Mouse (Mus musculus) hematopoietic stem cell, adult 5-6 weeks (primary cell): Measurements from ENCODE around the gene Treml1. TPM values are rescaled to one million over a fixed set of nuclear protein-coding genes. Genes with fewer than 3 reads are reported as not detected.
"Not testable (repeated sequence)": the region's sequence is repeated elsewhere in the genome, so short reads cannot be mapped to it uniquely, and the experiment has no call there.

ENCODE experiments used
- ATAC-seq, 2 experiments: fragments of 125-278 bp in 1 of 2; replicated peaks in 1 of 2; 2 replicates each; pipeline ENCODE4 v1.8.0; 2016 to 2017; ENCODE audit warnings: inconsistent platforms in 2 of 2, mild to moderate bottlenecking in 2 of 2, moderate number of reproducible peaks in 2 of 2, low read depth in 1 of 2, moderate TSS enrichment in 1 of 2; ENCODE audit not compliant: low FRiP score in 2 of 2, poor library complexity in 2 of 2, severe bottlenecking in 2 of 2, insufficient read depth in 1 of 2, low TSS enrichment in 1 of 2
- total RNA-seq: library from RNA; stranded (forward); fragments of 172-1452, 232-1000 nt; gene quantifications from 2 replicates; pipeline ENCODE4 v1.2.3, GENCODE M21; 2017

Treml1 gene
- total RNA-seq, 1 experiment from 2014 or later: 2.7 TPM

GRCm38 (mm10) chr17:48347287-48347686 is 12.4 kb upstream of the Treml1 start:
- peak; percentile 44 to 72; a peak in 1 of 4 replicates for ATAC-seq

DNA sequence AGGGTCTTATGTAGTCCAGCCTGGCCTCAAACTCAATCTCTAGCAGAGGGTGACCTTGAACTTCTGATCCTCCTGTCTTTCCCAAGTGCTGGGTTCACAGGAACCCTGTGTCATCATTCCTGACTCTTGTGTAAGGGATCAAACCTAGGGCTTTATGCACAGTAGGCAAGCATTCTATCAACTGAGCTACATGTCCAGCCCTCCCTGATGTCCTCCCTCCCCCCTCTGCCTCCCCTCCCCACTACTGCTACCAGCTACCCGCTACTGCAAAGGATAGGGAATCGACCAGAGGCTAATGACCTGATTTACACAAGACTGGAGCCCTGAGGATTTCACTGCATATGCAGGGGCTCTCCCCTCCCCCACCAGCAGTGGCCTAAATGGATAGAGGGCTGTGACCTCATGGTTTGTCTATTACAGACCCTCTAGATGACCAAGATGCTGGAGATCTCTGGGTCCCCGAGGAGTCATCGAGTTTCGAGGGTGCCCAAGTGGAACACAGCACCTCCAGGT is 9.0 kb upstream of the Treml1 start:
- ATAC-seq: no peak

- not testable (repeated sequence) for ATAC-seq
Measured at GRCm38 (mm10) chr17:48352976-48353375, 6.7 kb upstream of the Treml1 start.

- ATAC-seq: no peak
Measured at GRCm38 (mm10) chr17:48355822-48356221, 3.9 kb upstream of the Treml1 start.

GRCm38 (mm10) chr17:48357892-48358291 is 1.8 kb upstream of the Treml1 start:
- ATAC-seq: no peak

DNA sequence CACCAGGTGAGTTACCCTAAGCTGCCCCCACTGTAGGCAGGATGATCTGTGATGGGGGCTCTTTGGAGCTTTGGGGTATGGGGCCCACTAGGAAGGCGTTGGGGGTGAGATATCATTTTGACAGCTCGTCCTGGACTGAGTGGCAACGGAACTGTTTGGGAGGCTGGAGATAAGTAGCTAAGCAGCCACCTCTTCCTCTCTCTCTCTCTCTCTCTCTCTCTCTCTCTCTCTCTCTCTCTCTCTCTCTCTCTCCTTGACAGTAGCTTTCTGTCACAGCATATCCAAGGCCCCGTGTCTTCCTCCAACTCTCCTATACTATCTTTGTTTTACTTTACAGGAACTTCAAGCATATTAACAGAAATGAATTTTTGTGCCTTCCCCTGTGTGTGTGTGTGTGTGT is 746 bp downstream of the Treml1 start:
- ATAC-seq: no peak

GRCm38 (mm10) chr17:48362346-48362745 is 2.6 kb downstream of the Treml1 start:
- ATAC-seq: no peak

DNA sequence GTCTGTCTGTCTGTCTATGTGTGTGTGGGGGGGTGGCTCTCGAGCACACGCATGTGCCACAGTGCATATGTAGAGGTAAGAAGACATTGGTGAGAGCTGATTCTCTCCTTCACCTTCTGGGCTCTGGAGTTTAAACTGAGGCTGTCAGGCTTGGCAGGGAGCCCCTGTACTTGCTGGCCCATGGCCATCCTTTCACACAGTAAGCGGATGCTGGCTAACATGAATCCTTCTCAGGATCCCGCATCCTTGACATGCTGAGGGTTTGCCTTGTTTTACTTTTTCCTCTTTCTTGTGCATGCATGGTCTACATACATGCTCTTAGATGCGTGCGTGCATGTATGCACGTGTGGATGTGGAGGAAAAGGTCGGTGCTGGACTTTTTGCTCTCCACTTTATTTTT is 3.2 kb downstream of the Treml1 start:
- no peak for ATAC-seq

GRCm38 (mm10) chr17:48363421-48363965 is 3.8 kb downstream of the Treml1 start:
- no peak for ATAC-seq

DNA sequence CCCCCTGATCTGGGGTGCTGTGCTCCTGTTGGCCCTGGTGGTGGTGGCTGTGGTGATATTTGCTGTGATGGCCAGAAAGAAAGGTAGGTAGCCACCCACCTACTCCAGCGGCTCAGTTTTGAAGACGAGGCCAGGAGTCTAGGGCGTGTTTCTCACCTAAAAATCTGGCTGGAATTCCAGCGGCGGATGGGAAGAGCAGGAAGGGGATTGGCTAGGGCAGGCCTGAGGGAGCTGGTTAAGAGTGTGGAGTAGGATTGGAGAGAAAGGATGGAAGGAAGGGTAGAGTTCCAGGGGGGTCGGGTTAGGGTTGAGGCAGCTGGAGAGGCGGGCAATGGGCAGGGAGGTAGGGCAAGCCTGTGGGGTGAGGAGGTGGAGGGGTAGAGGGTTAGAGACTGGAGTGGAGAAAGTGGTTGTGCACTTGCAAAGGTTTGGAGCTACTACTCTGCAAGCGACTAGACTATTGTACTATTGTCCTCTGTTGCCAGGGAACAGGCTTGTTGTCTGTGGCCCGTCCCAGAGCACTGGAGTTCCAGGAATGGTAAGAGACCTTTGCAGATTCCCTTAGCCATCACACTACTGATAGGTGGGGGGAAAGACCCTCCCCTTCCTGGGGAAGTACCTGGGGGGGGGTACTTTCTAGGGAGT is 5.9 kb downstream of the Treml1 start:
- ATAC-seq: no peak

GRCm38 (mm10) chr17:48366806-48367205 is 7.1 kb downstream of the Treml1 start:
- ATAC-seq: no peak

DNA sequence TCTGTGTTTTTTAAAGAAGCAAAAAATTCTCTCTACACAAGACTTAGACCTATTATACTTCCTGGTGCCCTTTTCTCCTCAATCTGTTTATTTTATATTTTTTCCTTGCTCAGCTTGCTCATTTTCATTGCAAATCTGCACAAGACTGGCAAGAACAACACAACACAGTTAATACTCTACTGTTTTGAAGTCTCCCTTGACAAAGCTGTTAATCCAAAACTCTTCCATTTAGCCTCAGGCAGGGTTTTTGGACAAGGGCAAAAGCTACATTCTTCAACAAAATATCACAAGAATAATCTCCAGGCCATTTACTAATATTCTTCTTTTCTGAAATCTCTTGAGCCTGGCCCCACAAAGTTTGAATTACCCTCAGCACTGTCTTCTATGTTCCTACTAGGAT is 11.9 kb downstream of the Treml1 start:
- no peak for ATAC-seq

DNA sequence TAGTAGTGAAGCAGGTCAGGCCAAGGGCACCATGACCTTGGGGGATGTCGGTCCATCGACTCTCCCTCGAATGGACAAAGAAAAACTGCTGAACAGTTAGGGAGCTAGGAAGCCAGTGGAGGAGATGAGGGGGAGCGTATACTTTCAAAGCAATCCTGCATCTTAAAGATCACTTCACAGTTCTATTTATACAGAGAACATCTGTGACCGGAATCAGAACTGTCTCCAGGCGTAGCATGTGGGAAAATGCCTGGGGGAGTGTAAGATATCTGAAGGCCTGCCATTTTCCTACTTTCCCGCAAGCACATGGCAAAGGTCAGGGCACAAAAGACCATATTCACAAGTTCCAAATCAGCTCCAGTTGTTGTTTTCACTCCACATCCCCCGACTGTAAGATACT is 13.3 kb downstream of the Treml1 start:
- ATAC-seq: no peak

DNA sequence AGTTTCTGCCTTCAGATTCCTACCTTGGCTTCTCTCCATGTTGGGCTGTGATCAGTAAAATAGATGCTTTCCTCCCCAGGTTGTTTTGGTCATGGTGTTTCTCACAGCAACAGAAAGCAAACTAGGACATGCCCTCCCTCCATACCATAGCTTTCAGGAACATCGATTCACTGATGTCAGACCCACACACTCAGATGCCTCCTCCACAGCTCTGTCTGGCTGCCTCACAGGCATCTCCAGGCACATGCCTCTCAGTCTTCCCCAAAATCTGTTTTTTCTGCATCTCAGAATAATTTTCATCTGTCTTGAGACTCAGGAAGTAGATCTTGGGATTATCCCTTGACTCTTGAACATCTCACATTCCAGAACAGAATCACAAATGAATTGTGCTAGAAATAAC is 16.4 kb downstream of the Treml1 start:
- no peak for ATAC-seq

GRCm38 (mm10) chr17:48379050-48379449 is 19.3 kb downstream of the Treml1 start:
- no peak for ATAC-seq

DNA sequence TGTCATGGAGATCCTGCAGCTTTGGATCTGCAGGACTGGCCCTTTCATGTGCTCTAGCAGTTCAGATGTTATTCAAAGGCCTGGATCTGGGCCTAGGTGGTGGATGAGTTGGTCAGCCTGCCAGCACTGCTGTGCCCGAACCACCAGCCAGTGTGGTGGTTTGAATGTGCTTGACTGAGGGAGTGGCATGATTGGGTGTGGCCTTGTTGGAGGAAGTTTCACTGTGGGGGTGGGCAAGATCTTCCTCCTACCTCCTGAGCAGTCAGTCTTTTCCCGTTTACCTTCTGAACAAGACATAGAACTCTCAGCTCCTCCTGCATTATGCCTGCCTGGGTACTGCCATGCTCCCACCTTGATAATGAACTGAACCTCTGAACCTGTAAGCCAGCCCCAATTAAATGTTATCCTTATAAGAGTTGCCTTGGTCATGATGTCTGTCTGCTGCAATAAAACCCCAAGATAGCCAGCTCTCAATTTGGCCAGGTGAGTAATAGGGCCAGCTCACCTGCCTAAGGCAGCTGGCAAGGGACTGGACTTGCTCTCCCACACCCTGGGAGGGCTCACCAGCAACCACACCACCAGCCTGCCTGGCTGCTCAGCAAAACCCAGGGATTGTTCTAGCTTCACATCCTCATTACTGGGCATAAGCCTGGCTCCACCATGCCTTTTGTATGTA is 26.2 kb downstream of the Treml1 start:
- ATAC-seq: 0 out of 4 replicates have a peak, but pooled peaks have one; percentile 27 to 57

DNA sequence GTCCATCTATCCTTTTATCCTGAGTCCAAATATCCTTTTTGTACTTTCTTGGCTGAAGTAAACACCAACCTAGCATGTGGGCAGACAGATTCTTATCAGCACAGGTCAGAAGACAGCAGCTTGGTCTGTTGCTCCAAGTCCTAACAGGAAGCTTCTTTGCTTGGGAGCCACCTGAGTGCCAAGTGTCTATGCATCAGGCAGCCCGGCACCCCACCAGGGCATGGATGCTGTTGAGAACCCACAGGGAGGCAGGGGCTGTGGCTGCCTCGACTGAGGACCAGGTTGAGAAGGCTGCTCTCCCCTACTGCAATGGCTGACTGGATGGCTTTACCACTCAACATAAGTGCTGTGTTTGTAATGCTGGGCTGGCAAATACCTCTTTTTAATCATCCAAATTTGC is 28.9 kb downstream of the Treml1 start:
- no peak for ATAC-seq

GRCm38 (mm10) chr17:48389442-48389841 is 29.7 kb downstream of the Treml1 start:
- ATAC-seq: no peak
